Mouse (Mus musculus) heart, adult 2 months (tissue): ENCODE data around the gene Ncapd2.

Source experiments
- CTCF ChIP-seq: fragments of 200-600 bp; IDR thresholded peaks from 2 replicates; pipeline ENCODE4 v1.8.1; 2022; ENCODE audit warnings: antibody characterized with exemption, mild to moderate bottlenecking, moderate library complexity
- EP300 ChIP-seq: fragments of 200-500 bp; IDR thresholded peaks from 2 replicates; pipeline ENCODE4 v1.6.1; 2011; ENCODE audit warnings: low read depth, low read length, control low read depth; ENCODE audit not compliant: insufficient read depth
- POLR2A ChIP-seq: fragments of 200-500 bp; IDR thresholded peaks from 2 replicates; pipeline ENCODE4 v1.6.1; 2011; ENCODE audit warnings: mild to moderate bottlenecking, low read depth, low read length, control low read depth; ENCODE audit not compliant: insufficient read depth

GRCm38 (mm10) chr6:125143904-125144303 lies 47.6 kb downstream of the Ncapd2 start:
- TF ChIP-seq POLR2A (no peak), CTCF (no peak), EP300 (no peak)
